In genomic region chr6:86366853-86367249, GRCm38 (mm10) we compare ENCODE assay signal across 8 mouse cellular contexts. TPM values are rescaled to one million over a fixed set of nuclear protein-coding genes. Genes with fewer than 3 reads are reported as not detected.
DNase-seq lines count a peak whose midpoint lies in the region; ATAC-seq lines count a peak whose summit lies in the region.

No protein-coding gene starts in this region.

- no peak for ATAC-seq in heart, embryonic 14.5 days (ENCODE audit: insufficient number of reproducible peaks, insufficient read depth, low FRiP score, low read depth)
- ATAC-seq in intestine, embryonic 14.5 days (replicated peaks; ENCODE audit: low FRiP score, low TSS enrichment, low read depth) = no peak
- ATAC-seq in midbrain, embryonic 16.5 days = no peak

- H3K4me3 ChIP-seq in heart, embryonic 14.5 days (ENCODE audit: control insufficient read depth in 1 of 2, insufficient read depth in 1 of 2, low read depth in 1 of 2, low read length in 2 of 2) = no peak overlapping the region
- peak overlapping the region; percentile 70; the same call in 1 of the 2 replicates for H3K4me3 ChIP-seq in intestine, embryonic 14.5 days (ENCODE audit: low read depth, low read length)
- peak overlapping the region; percentile 69 for H3K4me3 ChIP-seq in midbrain, embryonic 16.5 days (ENCODE audit: low read depth, low read length)

- no peak overlapping the region for H3K9ac ChIP-seq in heart, embryonic 14.5 days (ENCODE audit: low read length)
- no peak overlapping the region for H3K9ac ChIP-seq in intestine, embryonic 14.5 days (ENCODE audit: low read length)
- peak overlapping the region; percentile 84; the same call in 1 of the 2 replicates for H3K9ac ChIP-seq in midbrain, embryonic 16.5 days (ENCODE audit: low read depth, low read length)

- peaks cover 13% of the 10 kb centered on the region in 2 experiments for H3K4me1 ChIP-seq in heart, embryonic 14.5 days (ENCODE audit: control insufficient read depth in 2 of 2, insufficient read depth in 2 of 2, low read length in 2 of 2)
- H3K4me1 ChIP-seq in intestine, embryonic 14.5 days (replicated peaks; ENCODE audit: control insufficient read depth, insufficient read depth, low read length) = peaks cover 12% of the 10 kb centered on the region
- peaks cover 18% of the 10 kb centered on the region for H3K4me1 ChIP-seq in midbrain, embryonic 16.5 days (ENCODE audit: control insufficient read depth, insufficient read depth, low read length)

- 51% methylated on average over 2 of the region's 2 CpGs for WGBS in heart, embryonic 14.5 days
- WGBS in intestine, embryonic 14.5 days = 65% methylated on average over 2 of the region's 2 CpGs
- WGBS in midbrain, embryonic 16.5 days = 69% methylated on average over 2 of the region's 2 CpGs

- no peak overlapping the region for H3K27ac ChIP-seq in heart, embryonic 14.5 days (replicated peaks in 1 of 2; ENCODE audit: control insufficient read depth in 1 of 2, insufficient read depth in 1 of 2, low read depth in 2 of 2, low read length in 2 of 2)
- peak overlapping the region; percentile 82 for H3K27ac ChIP-seq in intestine, embryonic 14.5 days (ENCODE audit: low read depth)
- peak overlapping the region; percentile 89; the same call in 1 of the 2 replicates for H3K27ac ChIP-seq in midbrain, embryonic 16.5 days (ENCODE audit: low read length)

- DNase-seq in heart, postnatal 36 days = no peak
- DNase-seq in c-Kit-positive CD71-positive TER-119-positive erythroid progenitor cells, embryonic 14.5 days (ENCODE audit: low spot score) = peak; percentile 34
- no peak for DNase-seq in intestine, embryonic 14.5 days (ENCODE audit: low spot score)
- DNase-seq in embryo, embryonic 10 days (ENCODE audit: low spot score) = no peak
- DNase-seq in cerebellum, postnatal 14 days = no peak
- DNase-seq in urinary bladder, postnatal 4 days (ENCODE audit: low spot score in 2 of 2) = no peak

- H3K4me2 ChIP-seq in heart, embryonic 14.5 days (ENCODE audit: low read length) = peak overlapping the region; percentile 95
- H3K4me2 ChIP-seq in intestine, embryonic 14.5 days (ENCODE audit: low read length) = peak overlapping the region; percentile 84
- peak overlapping the region; percentile 95 for H3K4me2 ChIP-seq in midbrain, embryonic 16.5 days (ENCODE audit: low read length)

- no peaks in the 10 kb centered on the region for H3K27me3 ChIP-seq in heart, embryonic 14.5 days (ENCODE audit: control insufficient read depth, insufficient read depth, low read length)
- H3K27me3 ChIP-seq in intestine, embryonic 14.5 days (replicated peaks; ENCODE audit: control insufficient read depth, insufficient read depth, low read length) = no peaks in the 10 kb centered on the region
- H3K27me3 ChIP-seq in midbrain, embryonic 16.5 days (ENCODE audit: control insufficient read depth, insufficient read depth, low read depth, low read length) = no peaks in the 10 kb centered on the region

- H3K36me3 ChIP-seq in heart, embryonic 14.5 days (ENCODE audit: control insufficient read depth, insufficient read depth, low read length) = peaks cover 22% of the 10 kb centered on the region
- H3K36me3 ChIP-seq in intestine, embryonic 14.5 days (ENCODE audit: control insufficient read depth, insufficient read depth, low read length) = peaks cover 20% of the 10 kb centered on the region; the same call in 1 of the 2 replicates
- H3K36me3 ChIP-seq in midbrain, embryonic 16.5 days (ENCODE audit: control insufficient read depth, insufficient read depth, low read length) = no peaks in the 10 kb centered on the region

- H3K9me3 ChIP-seq in heart, embryonic 14.5 days (ENCODE audit: control insufficient read depth, low read length) = no peaks in the 10 kb centered on the region
- H3K9me3 ChIP-seq in intestine, embryonic 14.5 days (ENCODE audit: control insufficient read depth, low read length) = no peaks in the 10 kb centered on the region
- no peaks in the 10 kb centered on the region for H3K9me3 ChIP-seq in midbrain, embryonic 16.5 days (replicated peaks; ENCODE audit: control insufficient read depth, low read length, poor library complexity, severe bottlenecking)

- intact Hi-C loops in heart, postnatal 36 days (cut with DNase I) = no loop called here

RNA-seq across cellular contexts. Expression of gene Fam136a, which starts 1.4 kb away (rescaled TPM):
- 91.6 and 91.9 TPM in 2 replicates for polyA plus RNA-seq in heart, embryonic 14.5 days (2014; fragmentation: Nextera tagmentation; extraction: Ambion mirVana)
- total RNA-seq in heart, postnatal 36 days (2021) = 10 to 100 TPM; 26.8 to 28.9 TPM
- 162 and 167 TPM in 2 replicates for polyA plus RNA-seq in intestine, embryonic 14.5 days (2014; fragmentation: Nextera tagmentation; extraction: Ambion mirVana)
- 120 and 124 TPM in 2 replicates for polyA plus RNA-seq in midbrain, embryonic 16.5 days (2015; fragmentation: Nextera tagmentation; extraction: Ambion mirVana)

RNA-seq across cellular contexts. Expression of gene Snrpg, which starts 4.3 kb away (rescaled TPM):
- 330 and 384 TPM in 2 replicates for polyA plus RNA-seq in heart, embryonic 14.5 days (2014; fragmentation: Nextera tagmentation; extraction: Ambion mirVana)
- total RNA-seq in heart, postnatal 36 days (2021) = 10 to 100 TPM; 34.1 to 42.1 TPM
- polyA plus RNA-seq in intestine, embryonic 14.5 days (2014; fragmentation: Nextera tagmentation; extraction: Ambion mirVana) = 787 and 872 TPM in 2 replicates
- polyA plus RNA-seq in midbrain, embryonic 16.5 days (2015; fragmentation: Nextera tagmentation; extraction: Ambion mirVana) = 280 and 327 TPM in 2 replicates

RNA-seq across cellular contexts. Expression of gene Pcyox1, which starts 30.1 kb away (rescaled TPM):
- polyA plus RNA-seq in heart, embryonic 14.5 days (2014; fragmentation: Nextera tagmentation; extraction: Ambion mirVana) = 59.2 and 66.6 TPM in 2 replicates
- 10 to 100 TPM; 74.9 to 92.7 TPM for total RNA-seq in heart, postnatal 36 days (2021)
- 81.6 and 87.9 TPM in 2 replicates for polyA plus RNA-seq in intestine, embryonic 14.5 days (2014; fragmentation: Nextera tagmentation; extraction: Ambion mirVana)
- polyA plus RNA-seq in midbrain, embryonic 16.5 days (2015; fragmentation: Nextera tagmentation; extraction: Ambion mirVana) = 93.6 and 100 TPM in 2 replicates

RNA-seq across cellular contexts. Expression of gene Tia1, which starts 37.2 kb away (rescaled TPM):
- polyA plus RNA-seq in heart, embryonic 14.5 days (2014; fragmentation: Nextera tagmentation; extraction: Ambion mirVana) = 133 and 140 TPM in 2 replicates
- total RNA-seq in heart, postnatal 36 days (2021) = 10 to 100 TPM; 18.1 to 26.4 TPM
- 184 and 216 TPM in 2 replicates for polyA plus RNA-seq in intestine, embryonic 14.5 days (2014; fragmentation: Nextera tagmentation; extraction: Ambion mirVana)
- 313 and 356 TPM in 2 replicates for polyA plus RNA-seq in midbrain, embryonic 16.5 days (2015; fragmentation: Nextera tagmentation; extraction: Ambion mirVana)

RNA-seq across cellular contexts. Expression of gene Gm44790, which starts 59.6 kb away (rescaled TPM):
- not detected in 2 replicates for polyA plus RNA-seq in heart, embryonic 14.5 days (2014; fragmentation: Nextera tagmentation; extraction: Ambion mirVana)
- total RNA-seq in heart, postnatal 36 days (2021) = not detected
- polyA plus RNA-seq in intestine, embryonic 14.5 days (2014; fragmentation: Nextera tagmentation; extraction: Ambion mirVana) = not detected in 2 replicates
- 0.47 TPM in 1 of 2 replicates, not detected in the other for polyA plus RNA-seq in midbrain, embryonic 16.5 days (2015; fragmentation: Nextera tagmentation; extraction: Ambion mirVana)

Comparison
In these comparisons a context has a peak if more than half of its experiments do, and no peak if none do; other contexts are left out.
1. H3K27ac ChIP-seq: peak in intestine, embryonic 14.5 days (single experiment) and midbrain, embryonic 16.5 days (single experiment); none in heart, embryonic 14.5 days (0 of 2).
2. H3K4me3 ChIP-seq: peak in intestine, embryonic 14.5 days (single experiment) and midbrain, embryonic 16.5 days (single experiment); none in heart, embryonic 14.5 days (0 of 2).
3. Peak in every context shown above with its lines, with median percentiles within 50 percentile points of each other: H3K4me2 ChIP-seq.